Mouse (Mus musculus): ENCODE data around the gene Hmgn1.

- TF ChIP-seq CTCF (IDR thresholded peaks at IDR 0.05) (no peak), EP300 (IDR thresholded peaks at IDR 0.05) (no peak)
These were observed 21.8 kb upstream of the Hmgn1 start for GRCm38 (mm10) chr16:96149311-96149710.

All from lung, postnatal 0 days (tissue).